Mouse (Mus musculus) frontal cortex, postnatal 14 days (tissue): ENCODE measurements around the gene Gtf2a1.
"Not testable (repeated sequence)": the region's sequence is repeated elsewhere in the genome, so short reads cannot be mapped to it uniquely, and the experiment has no call there.

Experiments used
- DNase-seq, 2 experiments: peaks; one replicate each; pipeline ENCODE4 v3.0.0; 2022; ENCODE audit warnings: low spot score in 2 of 2

Gtf2a1 gene

DNA sequence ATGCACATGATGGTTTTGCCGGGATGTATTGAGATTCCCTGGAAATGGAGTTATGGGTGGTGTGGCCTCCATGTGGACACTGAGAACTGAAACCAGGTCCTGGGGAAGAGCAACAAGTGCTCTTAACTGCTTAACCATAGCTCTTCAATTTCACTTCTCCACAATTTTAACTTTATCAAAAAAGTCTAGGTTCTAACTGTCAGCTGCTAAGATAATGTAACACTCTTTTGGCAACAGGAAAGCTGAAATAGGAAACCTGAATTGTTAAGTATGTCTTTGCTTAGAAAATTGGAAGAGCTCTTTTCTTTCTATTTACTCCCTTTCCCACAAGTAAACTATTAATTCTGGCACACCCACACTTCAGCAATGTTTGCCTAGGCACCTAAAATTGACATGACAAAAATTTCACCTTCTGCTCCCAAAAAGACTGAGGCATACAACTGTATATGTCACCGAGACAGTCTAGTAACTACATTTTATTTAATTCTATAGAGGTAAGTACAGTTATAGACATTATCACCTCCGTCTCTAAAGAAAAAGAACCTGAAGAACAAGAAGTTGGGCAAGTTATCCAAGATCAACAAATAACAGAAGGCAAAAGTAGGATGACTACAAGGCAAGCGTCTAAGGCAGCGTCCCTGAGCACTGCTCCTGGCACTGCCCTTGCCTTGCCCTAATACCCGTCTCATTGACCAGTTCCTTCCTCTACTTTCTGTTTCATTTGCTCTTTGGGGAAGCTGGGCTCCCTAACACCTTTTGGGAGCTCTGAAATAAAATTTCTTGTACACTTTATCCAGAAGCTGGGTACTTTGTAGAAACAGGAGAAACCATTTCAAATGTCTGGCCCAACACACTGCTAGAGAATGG lies 8.8 kb downstream of the Gtf2a1 start:
- no peak for DNase-seq

DNA sequence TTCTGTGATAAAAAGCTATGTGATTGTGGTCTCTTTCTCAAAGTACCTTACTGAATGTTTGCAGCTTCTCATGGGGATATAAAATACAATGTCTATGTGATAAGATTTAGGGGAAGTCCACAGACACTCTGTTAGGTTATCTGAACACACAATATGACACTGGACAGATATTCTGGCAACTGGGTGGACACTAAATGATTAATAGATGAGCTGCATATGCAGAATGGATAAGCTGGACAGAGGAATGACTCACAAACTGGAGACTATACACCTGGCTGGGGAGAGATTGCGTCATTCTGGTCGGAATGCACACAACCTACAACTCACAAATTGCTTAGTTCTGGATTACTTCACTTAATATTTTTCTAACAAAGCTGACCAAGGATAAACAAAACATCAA lies 10.6 kb downstream of the Gtf2a1 start:
- DNase-seq, result no peak

DNA sequence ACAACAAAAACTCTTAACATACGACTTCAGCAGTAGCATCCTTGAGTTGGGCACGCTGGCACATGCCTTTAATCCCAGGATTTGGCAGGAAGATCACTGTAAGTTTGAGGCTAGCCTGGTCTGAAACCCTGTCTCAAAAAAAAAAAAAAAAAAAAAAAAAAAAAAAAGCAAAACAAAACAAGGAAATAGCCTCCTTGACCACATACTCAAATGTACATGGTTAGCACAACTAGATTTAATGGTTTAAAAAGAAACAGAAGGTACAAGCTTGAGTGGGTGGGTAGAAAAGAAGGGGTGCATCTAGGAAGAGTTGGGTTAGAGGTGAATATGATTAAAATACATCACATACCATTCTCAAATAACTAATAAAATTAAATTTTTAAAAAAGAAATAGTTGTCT lies 18.6 kb downstream of the Gtf2a1 start:
- no peak for DNase-seq

GRCm38 (mm10) chr12:91569255-91569654 lies 21.0 kb downstream of the Gtf2a1 start:
- DNase-seq, result no peak

GRCm38 (mm10) chr12:91567145-91567544 lies 23.1 kb downstream of the Gtf2a1 start:
- no peak for DNase-seq

DNA sequence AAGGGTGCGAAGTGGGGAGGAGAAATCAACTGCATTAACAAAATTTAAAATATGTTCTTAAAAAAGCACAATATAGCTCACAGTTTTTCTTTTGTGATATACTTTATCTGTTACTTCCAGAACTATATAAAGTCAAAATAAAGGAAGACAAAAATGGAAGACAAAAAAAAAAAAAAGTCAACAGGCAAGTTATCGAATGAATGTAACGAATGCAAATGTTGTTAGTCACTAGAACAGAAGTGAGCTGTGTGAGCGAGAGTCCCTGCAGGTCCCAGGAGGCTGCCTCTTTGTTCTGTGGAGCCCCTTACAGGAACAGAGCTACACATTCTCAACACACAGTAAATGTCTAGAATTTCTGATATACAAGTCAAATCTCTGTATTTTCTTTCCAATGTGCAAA lies 32.1 kb downstream of the Gtf2a1 start:
- DNase-seq, result not testable (repeated sequence)

- not testable (repeated sequence) for DNase-seq
These were observed 32.8 kb downstream of the Gtf2a1 start for GRCm38 (mm10) chr12:91557358-91558005.

- DNase-seq, result peak; percentile 64 to 66
These were observed 38.3 kb downstream of the Gtf2a1 start for GRCm38 (mm10) chr12:91551773-91552526.

DNA sequence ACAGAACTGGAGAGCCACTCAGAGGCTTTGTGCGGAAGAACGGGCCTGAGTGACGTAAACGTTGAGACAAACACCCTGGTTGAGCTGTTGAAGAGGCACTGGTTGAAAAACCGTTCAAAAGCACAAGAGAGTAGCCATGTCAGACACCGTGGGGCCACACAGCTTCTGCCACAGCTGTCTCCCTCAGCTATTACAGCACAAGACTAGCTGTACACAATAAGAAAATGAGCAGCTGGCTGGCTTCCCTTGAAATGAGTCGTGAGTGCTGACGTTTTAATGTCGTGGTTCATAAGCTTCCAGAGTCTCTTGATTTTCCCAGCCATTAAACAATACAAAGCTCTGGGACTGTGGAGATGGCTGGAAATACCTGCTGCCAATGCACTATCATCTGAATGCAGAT lies 40.8 kb downstream of the Gtf2a1 start:
- no peak for DNase-seq

- no peak for DNase-seq
These were observed 50.1 kb downstream of the Gtf2a1 start for GRCm38 (mm10) chr12:91540202-91540601.

- no peak for DNase-seq
These were observed 55.8 kb downstream of the Gtf2a1 start for GRCm38 (mm10) chr12:91534514-91534913.

GRCm38 (mm10) chr12:91523626-91524025 lies 66.7 kb downstream of the Gtf2a1 start:
- no peak for DNase-seq

DNA sequence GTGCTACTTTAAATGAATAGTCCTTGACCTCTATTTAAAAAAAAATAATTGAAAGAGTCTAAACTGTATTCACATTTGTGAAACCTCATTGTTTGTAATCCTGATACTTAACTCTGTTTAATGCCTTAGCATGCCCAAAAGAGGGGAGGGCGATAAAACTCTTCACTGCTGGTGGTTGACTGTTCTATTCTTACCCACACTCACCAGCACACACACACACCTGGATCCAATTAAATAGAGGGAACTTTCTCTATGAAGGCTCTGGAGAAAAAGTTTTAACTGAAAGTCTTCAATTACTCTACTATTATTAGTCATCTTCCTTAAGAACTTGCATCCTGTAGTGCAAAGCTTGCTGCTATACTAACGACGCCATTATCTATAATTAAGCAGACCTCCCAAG lies 72.5 kb downstream of the Gtf2a1 start:
- DNase-seq, result no peak

DNA sequence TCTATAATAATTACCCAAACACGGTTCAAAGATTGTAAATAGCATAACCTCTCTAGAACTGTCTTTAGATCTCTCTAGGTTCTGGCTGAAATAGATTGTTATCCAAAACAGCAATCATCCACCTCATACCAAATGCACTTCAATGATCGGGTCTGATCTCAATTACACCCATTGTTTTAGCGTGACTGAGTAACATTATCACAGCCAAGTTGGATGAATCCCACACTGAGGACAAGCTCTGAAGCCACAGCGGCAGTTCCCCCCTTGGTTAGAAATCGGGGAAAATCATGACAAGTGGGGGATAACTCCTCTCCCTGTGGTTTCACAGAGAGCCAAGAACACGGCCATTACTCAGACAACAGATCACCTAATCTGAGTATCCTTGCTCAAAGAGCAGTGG lies 76.3 kb downstream of the Gtf2a1 start:
- no peak for DNase-seq

DNA sequence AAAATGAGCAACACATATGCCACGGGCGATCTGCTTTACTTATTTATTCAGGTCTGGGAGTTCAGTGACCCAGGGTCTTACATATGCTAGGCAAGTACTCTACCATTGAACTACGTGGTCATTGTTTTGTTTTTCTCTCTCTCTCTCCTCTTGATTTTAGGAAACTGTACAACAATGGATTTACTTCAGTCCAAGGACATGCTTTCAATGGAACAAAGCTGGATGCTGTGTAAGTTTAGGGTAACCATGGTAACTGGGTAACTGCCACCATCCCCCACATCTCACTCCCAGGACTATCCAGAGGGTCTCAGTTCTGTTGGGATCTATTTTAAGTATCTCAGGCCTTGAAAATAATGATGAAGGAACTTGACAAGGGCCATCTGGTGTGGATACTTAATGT lies 78.5 kb downstream of the Gtf2a1 start:
- DNase-seq, result no peak
